Mouse (Mus musculus): ENCODE data around the gene Tulp4. TPM values are rescaled to one million over a fixed set of nuclear protein-coding genes. Genes with fewer than 3 reads are reported as not detected.

Gene Tulp4
- polyA plus RNA-seq, 1 experiment from 2014 or later: 30.5 TPM

GRCm38 (mm10) chr17:6189207-6189606, 83.0 kb downstream of the Tulp4 start:
- Histone ChIP-seq H3K4me1 (replicated peaks) (0 out of 2 replicates have a peak, but pooled peaks cover 5% of the 10 kb centered on the region), H3K9me3 (replicated peaks) (no peaks in the 10 kb centered on the region), H3K27me3 (no peaks in the 10 kb centered on the region), H3K4me2 (no peak overlapping the region), H3K4me3 (replicated peaks) (no peak overlapping the region), H3K9ac (no peak overlapping the region), H3K36me3 (replicated peaks) (no peaks in the 10 kb centered on the region), H3K27ac (replicated peaks) (no peak overlapping the region)
- no peak for ATAC-seq (ENCODE audit: insufficient read depth)
- 59% methylated on average over 5 of the region's 5 CpGs for WGBS (ENCODE audit: insufficient replicate concordance)

GRCm38 (mm10) chr17:6192275-6192674, 86.0 kb downstream of the Tulp4 start:
- no peak for ATAC-seq (ENCODE audit: insufficient read depth)
- Histone ChIP-seq H3K9me3 (replicated peaks) (no peaks in the 10 kb centered on the region), H3K27me3 (no peaks in the 10 kb centered on the region), H3K4me2 (no peak overlapping the region), H3K9ac (no peak overlapping the region), H3K36me3 (replicated peaks) (no peaks in the 10 kb centered on the region), H3K4me1 (replicated peaks) (no peaks in the 10 kb centered on the region), H3K27ac (replicated peaks) (no peak overlapping the region), H3K4me3 (replicated peaks) (no peak overlapping the region)
- WGBS (ENCODE audit: insufficient replicate concordance): 66% methylated on average over 6 of the region's 6 CpGs

GRCm38 (mm10) chr17:6195390-6195789, 89.2 kb downstream of the Tulp4 start:
- 56% methylated on average over 1 of the region's 1 CpGs for WGBS (ENCODE audit: insufficient replicate concordance)
- no peaks in the 10 kb centered on the region for H3K27me3 ChIP-seq
- no peaks in the 10 kb centered on the region for H3K36me3 ChIP-seq (replicated peaks)

GRCm38 (mm10) chr17:6197491-6197890, 91.3 kb downstream of the Tulp4 start:
- H3K9ac ChIP-seq: no peak overlapping the region
- H3K27ac ChIP-seq (replicated peaks): no peak overlapping the region
- 60% methylated on average over 7 of the region's 7 CpGs for WGBS (ENCODE audit: insufficient replicate concordance)
- H3K27me3 ChIP-seq: no peaks in the 10 kb centered on the region
- no peaks in the 10 kb centered on the region for H3K36me3 ChIP-seq (replicated peaks)
- ATAC-seq (ENCODE audit: insufficient read depth): no peak
- H3K4me3 ChIP-seq (replicated peaks): no peak overlapping the region
- H3K9me3 ChIP-seq (replicated peaks): no peaks in the 10 kb centered on the region
- no peaks in the 10 kb centered on the region for H3K4me1 ChIP-seq (replicated peaks)
- no peak overlapping the region for H3K4me2 ChIP-seq

More at GRCm38 (mm10) chr17:6195390-6195789, 89.2 kb downstream of the Tulp4 start:
- Histone ChIP-seq H3K4me1 (replicated peaks) (no peaks in the 10 kb centered on the region), H3K27ac (replicated peaks) (no peak overlapping the region), H3K4me2 (no peak overlapping the region), H3K9me3 (replicated peaks) (no peaks in the 10 kb centered on the region), H3K9ac (no peak overlapping the region), H3K4me3 (replicated peaks) (no peak overlapping the region)
- ATAC-seq (ENCODE audit: insufficient read depth): no peak

GRCm38 (mm10) chr17:6198670-6199069, 92.4 kb downstream of the Tulp4 start:
- no peak overlapping the region for H3K4me2 ChIP-seq
- H3K4me1 ChIP-seq (replicated peaks): no peaks in the 10 kb centered on the region
- H3K27me3 ChIP-seq: no peaks in the 10 kb centered on the region
- no peak overlapping the region for H3K27ac ChIP-seq (replicated peaks)
- H3K36me3 ChIP-seq (replicated peaks): no peaks in the 10 kb centered on the region
- no peaks in the 10 kb centered on the region for H3K9me3 ChIP-seq (replicated peaks)
- H3K4me3 ChIP-seq (replicated peaks): no peak overlapping the region
- H3K9ac ChIP-seq: no peak overlapping the region
- 61% methylated on average over 6 of the region's 6 CpGs for WGBS (ENCODE audit: insufficient replicate concordance)
- ATAC-seq (ENCODE audit: insufficient read depth): no peak

- Histone ChIP-seq H3K27me3 (no peaks in the 10 kb centered on the region), H3K4me2 (no peak overlapping the region), H3K4me1 (replicated peaks) (no peaks in the 10 kb centered on the region), H3K27ac (replicated peaks) (no peak overlapping the region), H3K9ac (no peak overlapping the region), H3K9me3 (replicated peaks) (no peaks in the 10 kb centered on the region), H3K4me3 (replicated peaks) (no peak overlapping the region), H3K36me3 (replicated peaks) (no peaks in the 10 kb centered on the region)
- no peak for ATAC-seq (ENCODE audit: insufficient read depth)
- WGBS (ENCODE audit: insufficient replicate concordance): 36% methylated on average over 4 of the region's 4 CpGs
Observed at GRCm38 (mm10) chr17:6199166-6199565, 92.9 kb downstream of the Tulp4 start.

- H3K4me3 ChIP-seq (replicated peaks): no peak overlapping the region
- 77% methylated on average over 14 of the region's 14 CpGs for WGBS (ENCODE audit: insufficient replicate concordance)
Observed at GRCm38 (mm10) chr17:6201522-6202250, 95.4 kb downstream of the Tulp4 start.

GRCm38 (mm10) chr17:6202389-6203110, 96.3 kb downstream of the Tulp4 start:
- Histone ChIP-seq H3K9me3 (replicated peaks) (no peaks in the 10 kb centered on the region), H3K36me3 (replicated peaks) (no peaks in the 10 kb centered on the region), H3K27me3 (no peaks in the 10 kb centered on the region), H3K4me2 (no peak overlapping the region), H3K9ac (no peak overlapping the region), H3K4me3 (replicated peaks) (no peak overlapping the region), H3K27ac (replicated peaks) (no peak overlapping the region), H3K4me1 (replicated peaks) (no peaks in the 10 kb centered on the region)
- ATAC-seq (ENCODE audit: insufficient read depth): no peak
- WGBS (ENCODE audit: insufficient replicate concordance): 53% methylated on average over 14 of the region's 14 CpGs

More at GRCm38 (mm10) chr17:6201522-6202250, 95.4 kb downstream of the Tulp4 start:
- Histone ChIP-seq H3K36me3 (replicated peaks) (no peaks in the 10 kb centered on the region), H3K9ac (no peak overlapping the region), H3K4me1 (replicated peaks) (no peaks in the 10 kb centered on the region), H3K9me3 (replicated peaks) (no peaks in the 10 kb centered on the region), H3K27ac (replicated peaks) (no peak overlapping the region), H3K27me3 (no peaks in the 10 kb centered on the region), H3K4me2 (no peak overlapping the region)
- ATAC-seq (ENCODE audit: insufficient read depth): no peak

GRCm38 (mm10) chr17:6203126-6203525, 96.9 kb downstream of the Tulp4 start:
- Histone ChIP-seq H3K27ac (replicated peaks) (no peak overlapping the region), H3K4me1 (replicated peaks) (no peaks in the 10 kb centered on the region), H3K36me3 (replicated peaks) (no peaks in the 10 kb centered on the region), H3K4me2 (no peak overlapping the region), H3K4me3 (replicated peaks) (no peak overlapping the region), H3K27me3 (no peaks in the 10 kb centered on the region), H3K9ac (no peak overlapping the region), H3K9me3 (replicated peaks) (no peaks in the 10 kb centered on the region)
- ATAC-seq (ENCODE audit: insufficient read depth): no peak
- WGBS (ENCODE audit: insufficient replicate concordance): 71% methylated on average over 7 of the region's 7 CpGs

GRCm38 (mm10) chr17:6203795-6204194, 97.6 kb downstream of the Tulp4 start:
- Histone ChIP-seq H3K4me3 (replicated peaks) (no peak overlapping the region), H3K9ac (no peak overlapping the region), H3K27ac (replicated peaks) (no peak overlapping the region), H3K27me3 (no peaks in the 10 kb centered on the region), H3K36me3 (replicated peaks) (no peaks in the 10 kb centered on the region), H3K4me1 (replicated peaks) (no peaks in the 10 kb centered on the region), H3K4me2 (no peak overlapping the region), H3K9me3 (replicated peaks) (no peaks in the 10 kb centered on the region)
- no peak for ATAC-seq (ENCODE audit: insufficient read depth)
- 31% methylated on average over 4 of the region's 4 CpGs for WGBS (ENCODE audit: insufficient replicate concordance)

GRCm38 (mm10) chr17:6211721-6212120, 105.5 kb downstream of the Tulp4 start:
- ATAC-seq (ENCODE audit: insufficient read depth): no peak
- no peak overlapping the region for H3K27ac ChIP-seq (replicated peaks)
- WGBS (ENCODE audit: insufficient replicate concordance): 69% methylated on average over 1 of the region's 1 CpGs

More at GRCm38 (mm10) chr17:6211721-6212120, 105.5 kb downstream of the Tulp4 start:
- Histone ChIP-seq H3K36me3 (replicated peaks) (no peaks in the 10 kb centered on the region), H3K9me3 (replicated peaks) (no peaks in the 10 kb centered on the region), H3K27me3 (no peaks in the 10 kb centered on the region), H3K4me1 (replicated peaks) (no peaks in the 10 kb centered on the region), H3K4me2 (no peak overlapping the region), H3K9ac (no peak overlapping the region), H3K4me3 (replicated peaks) (no peak overlapping the region)

All from liver, embryonic 15.5 days (tissue).